Mouse (Mus musculus) forebrain, embryonic 15.5 days (tissue): ENCODE results near the gene Hsh2d. TPM values are rescaled to one million over a fixed set of nuclear protein-coding genes. Genes with fewer than 3 reads are reported as not detected.

Source experiments
- ATAC-seq: fragments of 200-750 bp; cut with Nextera tagmentation; replicated peaks from 2 replicates; pipeline ENCODE4 v1.8.0; 2017; ENCODE audit warnings: mild to moderate bottlenecking, moderate TSS enrichment, moderate library complexity
- H3K27ac ChIP-seq: fragments of 300-500 bp; sonication (generic); replicated peaks from 2 replicates; pipeline ENCODE4 v1.5.1; 2015; ENCODE audit warnings: mild to moderate bottlenecking, inconsistent platforms
- H3K27me3 ChIP-seq: fragments of 300-500 bp; sonication (generic); 2 replicates; pipeline ENCODE4 v1.6.1; 2015; ENCODE audit warnings: inconsistent platforms
- H3K36me3 ChIP-seq: fragments of 300-500 bp; sonication (generic); 2 replicates; pipeline ENCODE4 v1.6.1; 2015; ENCODE audit warnings: mild to moderate bottlenecking, inconsistent platforms
- H3K4me1 ChIP-seq: fragments of 300-500 bp; sonication (generic); 2 replicates; pipeline ENCODE4 v1.6.1; 2015; ENCODE audit warnings: inconsistent platforms
- H3K4me2 ChIP-seq: fragments of 300-500 bp; sonication (generic); replicated peaks from 2 replicates; pipeline ENCODE4 v1.6.1; 2015; ENCODE audit warnings: mild to moderate bottlenecking, inconsistent platforms
- H3K4me3 ChIP-seq: fragments of 300-500 bp; sonication (generic); 2 replicates; pipeline ENCODE4 v1.5.1; 2015; ENCODE audit warnings: mild to moderate bottlenecking, inconsistent platforms
- H3K9ac ChIP-seq: fragments of 300-500 bp; sonication (generic); replicated peaks from 2 replicates; pipeline ENCODE4 v1.6.1; 2015; ENCODE audit warnings: mild to moderate bottlenecking, inconsistent platforms
- H3K9me3 ChIP-seq: fragments of 300-500 bp; sonication (generic); 2 replicates; pipeline ENCODE4 v1.6.1; 2016; ENCODE audit warnings: inconsistent platforms
- WGBS: fragments of 180-500 bp; shearing (Covaris S2); methylation state at CpG from one replicate; pipeline ENCODE4 v1.1.7; 2015; ENCODE audit warnings: mixed read lengths; 5-methylcytosine and 5-hydroxymethylcytosine counted together
- polyA plus RNA-seq: library from polyadenylated mRNA; unstranded; fragments of >200 nt; fragmentation: Nextera tagmentation; extraction: Ambion mirVana; gene quantifications from 2 replicates; pipeline ENCODE4 v1.2.1, GENCODE M21; 2015

Hsh2d gene
- polyA plus RNA-seq, 1 experiment from 2014 or later, result not detected

- Histone ChIP-seq H3K4me3 (peak overlapping the region; percentile 72), H3K36me3 (peaks cover 5% of the 10 kb centered on the region; the same call in 1 of the 2 replicates), H3K4me2 (peak overlapping the region; percentile 55), H3K9ac (peak overlapping the region; percentile 41; the same call in 1 of the 2 replicates), H3K9me3 (no peaks in the 10 kb centered on the region), H3K4me1 (peaks cover 24% of the 10 kb centered on the region), H3K27me3 (no peaks in the 10 kb centered on the region), H3K27ac (peak overlapping the region; percentile 72; the same call in 1 of the 2 replicates)
- 80% methylated on average over 3 of the region's 3 CpGs for WGBS
- ATAC-seq, result no peak
Measured at GRCm38 (mm10) chr8:72160007-72160406, 29.4 kb upstream of the Hsh2d start.

GRCm38 (mm10) chr8:72160707-72161697 lies 28.4 kb upstream of the Hsh2d start, which contains the start of gene Rab8a:
TSS of gene Rab8a (plus strand) at chr8:72161200.
- Histone ChIP-seq H3K4me3 (peak within 1 kb of the TSS; percentile 72), H3K27me3 (no peaks in the 10 kb centered on the region), H3K4me1 (peaks cover 24% of the 10 kb centered on the region), H3K27ac (peak within 1 kb of the TSS; percentile 72), H3K9ac (peak within 1 kb of the TSS; percentile 90), H3K36me3 (peaks cover 7% of the 10 kb centered on the region; the same call in 1 of the 2 replicates), H3K4me2 (peak within 1 kb of the TSS; percentile 55), H3K9me3 (no peaks in the 10 kb centered on the region)
- under 1% methylated on average over 82 of the region's 82 CpGs for WGBS
- ATAC-seq, result peak; percentile 99

GRCm38 (mm10) chr8:72162821-72163220 lies 26.6 kb upstream of the Hsh2d start:
- Histone ChIP-seq H3K27ac (no peak overlapping the region), H3K36me3 (peaks cover 7% of the 10 kb centered on the region; the same call in 1 of the 2 replicates), H3K9me3 (no peaks in the 10 kb centered on the region), H3K27me3 (no peaks in the 10 kb centered on the region), H3K4me1 (peaks cover 24% of the 10 kb centered on the region), H3K4me2 (no peak overlapping the region), H3K9ac (no peak overlapping the region), H3K4me3 (no peak overlapping the region)
- no peak for ATAC-seq

- no peaks in the 10 kb centered on the region for H3K27me3 ChIP-seq
- H3K36me3 ChIP-seq, result peaks cover 66% of the 10 kb centered on the region
- no peak for ATAC-seq
- H3K4me1 ChIP-seq, result no peaks in the 10 kb centered on the region
- no peak overlapping the region for H3K27ac ChIP-seq
- H3K9ac ChIP-seq, result no peak overlapping the region
- 90% methylated on average over 3 of the region's 3 CpGs for WGBS
- no peak overlapping the region for H3K4me3 ChIP-seq
- no peaks in the 10 kb centered on the region for H3K9me3 ChIP-seq
- no peak overlapping the region for H3K4me2 ChIP-seq
Measured at GRCm38 (mm10) chr8:72169098-72169668, 20.3 kb upstream of the Hsh2d start.

- Histone ChIP-seq H3K9me3 (no peaks in the 10 kb centered on the region), H3K9ac (no peak overlapping the region), H3K36me3 (peaks cover 67% of the 10 kb centered on the region), H3K4me3 (no peak overlapping the region), H3K27ac (no peak overlapping the region), H3K27me3 (no peaks in the 10 kb centered on the region), H3K4me1 (no peaks in the 10 kb centered on the region), H3K4me2 (no peak overlapping the region)
- ATAC-seq, result no peak
- WGBS, result 86% methylated on average over 3 of the region's 3 CpGs
Measured at GRCm38 (mm10) chr8:72169681-72170249, 19.7 kb upstream of the Hsh2d start.

- Histone ChIP-seq H3K4me3 (no peak overlapping the region), H3K4me1 (no peaks in the 10 kb centered on the region), H3K36me3 (peaks cover 80% of the 10 kb centered on the region), H3K9me3 (no peaks in the 10 kb centered on the region), H3K4me2 (no peak overlapping the region), H3K27ac (no peak overlapping the region), H3K27me3 (no peaks in the 10 kb centered on the region), H3K9ac (no peak overlapping the region)
- WGBS, result 57% methylated on average over 5 of the region's 5 CpGs
- peak; percentile 59 for ATAC-seq
Measured at GRCm38 (mm10) chr8:72177346-72177925, 12.0 kb upstream of the Hsh2d start.

- Histone ChIP-seq H3K9ac (no peak overlapping the region), H3K27ac (0 out of 2 replicates have a peak overlapping the region, but pooled peaks have one; percentile 6), H3K36me3 (peaks cover 24% of the 10 kb centered on the region), H3K4me2 (no peak overlapping the region), H3K27me3 (no peaks in the 10 kb centered on the region), H3K9me3 (no peaks in the 10 kb centered on the region), H3K4me3 (no peak overlapping the region), H3K4me1 (no peaks in the 10 kb centered on the region)
- peak; percentile 67 for ATAC-seq
- 65% methylated on average over 2 of the region's 2 CpGs for WGBS
Measured at GRCm38 (mm10) chr8:72183554-72184202, 5.8 kb upstream of the Hsh2d start.

GRCm38 (mm10) chr8:72187793-72188331 lies 1.6 kb upstream of the Hsh2d start:
- 84% methylated on average over 2 of the region's 2 CpGs for WGBS
- no peaks in the 10 kb centered on the region for H3K27me3 ChIP-seq
- H3K9ac ChIP-seq, result no peak overlapping the region
- H3K4me2 ChIP-seq, result no peak overlapping the region
- no peaks in the 10 kb centered on the region for H3K4me1 ChIP-seq
- ATAC-seq, result no peak
- H3K4me3 ChIP-seq, result no peak overlapping the region
- H3K9me3 ChIP-seq, result no peaks in the 10 kb centered on the region
- no peaks in the 10 kb centered on the region for H3K36me3 ChIP-seq
- H3K27ac ChIP-seq, result no peak overlapping the region

GRCm38 (mm10) chr8:72190215-72190539 lies 739 bp downstream of the Hsh2d start:
- no peak for ATAC-seq
- H3K27me3 ChIP-seq, result no peaks in the 10 kb centered on the region
- no peak overlapping the region for H3K9ac ChIP-seq
- H3K9me3 ChIP-seq, result no peaks in the 10 kb centered on the region
- H3K4me3 ChIP-seq, result no peak overlapping the region
- no peaks in the 10 kb centered on the region for H3K36me3 ChIP-seq
- H3K4me1 ChIP-seq, result no peaks in the 10 kb centered on the region
- H3K4me2 ChIP-seq, result no peak overlapping the region
- 82% methylated on average over 2 of the region's 2 CpGs for WGBS
- no peak overlapping the region for H3K27ac ChIP-seq

GRCm38 (mm10) chr8:72192065-72192464 lies 2.6 kb downstream of the Hsh2d start:
- Histone ChIP-seq H3K4me1 (no peaks in the 10 kb centered on the region), H3K27ac (no peak overlapping the region), H3K4me2 (no peak overlapping the region), H3K9ac (no peak overlapping the region), H3K9me3 (no peaks in the 10 kb centered on the region), H3K4me3 (no peak overlapping the region), H3K27me3 (no peaks in the 10 kb centered on the region), H3K36me3 (no peaks in the 10 kb centered on the region)
- no peak for ATAC-seq

GRCm38 (mm10) chr8:72197997-72198396 lies 8.6 kb downstream of the Hsh2d start:
- Histone ChIP-seq H3K4me2 (no peak overlapping the region), H3K27me3 (no peaks in the 10 kb centered on the region), H3K27ac (no peak overlapping the region), H3K36me3 (no peaks in the 10 kb centered on the region), H3K9me3 (peaks cover 12% of the 10 kb centered on the region; the same call in 1 of the 2 replicates), H3K4me1 (no peaks in the 10 kb centered on the region), H3K9ac (no peak overlapping the region), H3K4me3 (no peak overlapping the region)
- 66% methylated on average over 8 of the region's 8 CpGs for WGBS
- ATAC-seq, result no peak
